Mouse (Mus musculus): Measurements from ENCODE around the gene Rgs8. TPM values are rescaled to one million over a fixed set of nuclear protein-coding genes. Genes with fewer than 3 reads are reported as not detected.

The Rgs8 gene
- total RNA-seq, 4 experiments from 2014 or later, result 67.8 to 86.0 (median 75.7) TPM

- no peak for DNase-seq (ENCODE audit: low spot score in 2 of 2)
Observed at GRCm38 (mm10) chr1:153704174-153704573, 51.3 kb downstream of the Rgs8 start.

DNA sequence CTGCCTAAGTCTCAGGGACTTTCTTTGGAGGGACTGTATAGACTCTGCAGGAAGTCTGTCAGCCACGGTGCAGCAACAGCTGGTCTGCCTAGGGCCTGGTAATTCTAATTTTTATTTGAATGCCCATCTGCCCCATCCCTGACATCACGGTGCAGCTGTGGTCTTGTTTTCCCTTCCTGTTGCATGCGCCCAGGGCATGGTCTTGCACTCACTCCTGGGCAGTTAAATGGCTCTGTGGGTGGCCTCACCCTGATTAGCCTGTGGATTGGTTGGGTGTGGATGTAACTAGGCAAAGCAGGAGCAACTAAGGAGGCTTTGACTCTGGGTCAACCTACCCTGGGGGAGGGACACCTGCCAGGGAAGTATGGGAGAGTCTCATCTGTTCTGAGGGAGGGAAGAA is 52.2 kb downstream of the Rgs8 start:
- no peak for DNase-seq (ENCODE audit: low spot score in 2 of 2)

DNA sequence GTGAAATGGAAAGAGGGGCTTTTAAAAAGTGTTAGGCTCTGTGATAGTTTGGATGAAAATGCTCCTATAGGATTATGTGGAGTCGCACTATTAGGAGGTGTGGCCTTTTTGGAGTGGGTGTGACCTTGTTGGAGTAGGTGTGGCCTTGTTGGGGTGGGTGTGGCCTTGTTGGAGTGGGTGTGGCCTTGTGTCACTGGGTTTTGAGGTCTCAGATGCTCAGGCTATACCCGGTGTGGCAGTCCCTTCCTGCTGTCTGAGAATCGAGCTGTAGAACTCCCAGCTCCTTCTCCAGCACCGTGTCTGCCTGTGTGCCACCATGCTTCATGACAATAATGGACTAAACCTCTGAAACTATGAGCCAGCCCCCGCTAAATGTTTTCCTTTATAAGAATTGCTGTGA is 55.8 kb downstream of the Rgs8 start:
- DNase-seq (ENCODE audit: low spot score in 2 of 2), result no peak

DNA sequence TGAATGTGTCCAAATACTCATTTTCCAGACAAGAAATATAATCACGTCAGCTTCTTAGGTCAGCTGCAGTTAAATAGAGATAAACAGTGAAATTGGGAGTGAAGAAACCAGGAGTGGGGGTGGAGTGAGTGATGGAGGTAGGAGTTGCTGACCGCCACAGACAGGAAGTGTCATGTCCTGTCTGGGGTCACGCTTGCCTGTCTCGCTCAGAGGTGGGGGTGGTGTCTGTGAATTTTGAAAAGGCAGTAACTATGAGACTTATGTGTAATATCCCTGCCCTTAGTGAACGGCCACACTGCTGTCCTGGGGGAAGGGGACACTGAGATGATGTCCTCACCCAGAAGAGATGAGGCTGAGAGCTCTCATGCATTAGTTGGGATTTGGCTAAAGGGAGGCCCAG is 56.6 kb downstream of the Rgs8 start:
- DNase-seq (ENCODE audit: low spot score in 2 of 2), result no peak

- no peak for DNase-seq (ENCODE audit: low spot score in 2 of 2)
Observed at GRCm38 (mm10) chr1:153711544-153712262, 58.9 kb downstream of the Rgs8 start.

GRCm38 (mm10) chr1:153712633-153713032 is 59.8 kb downstream of the Rgs8 start:
- DNase-seq (ENCODE audit: low spot score in 2 of 2), result no peak

GRCm38 (mm10) chr1:153717990-153718389 is 65.2 kb downstream of the Rgs8 start:
- no peak for DNase-seq (ENCODE audit: low spot score in 2 of 2)

- DNase-seq (ENCODE audit: low spot score in 2 of 2), result no peak
Observed at GRCm38 (mm10) chr1:153720935-153721334, 68.1 kb downstream of the Rgs8 start.

DNA sequence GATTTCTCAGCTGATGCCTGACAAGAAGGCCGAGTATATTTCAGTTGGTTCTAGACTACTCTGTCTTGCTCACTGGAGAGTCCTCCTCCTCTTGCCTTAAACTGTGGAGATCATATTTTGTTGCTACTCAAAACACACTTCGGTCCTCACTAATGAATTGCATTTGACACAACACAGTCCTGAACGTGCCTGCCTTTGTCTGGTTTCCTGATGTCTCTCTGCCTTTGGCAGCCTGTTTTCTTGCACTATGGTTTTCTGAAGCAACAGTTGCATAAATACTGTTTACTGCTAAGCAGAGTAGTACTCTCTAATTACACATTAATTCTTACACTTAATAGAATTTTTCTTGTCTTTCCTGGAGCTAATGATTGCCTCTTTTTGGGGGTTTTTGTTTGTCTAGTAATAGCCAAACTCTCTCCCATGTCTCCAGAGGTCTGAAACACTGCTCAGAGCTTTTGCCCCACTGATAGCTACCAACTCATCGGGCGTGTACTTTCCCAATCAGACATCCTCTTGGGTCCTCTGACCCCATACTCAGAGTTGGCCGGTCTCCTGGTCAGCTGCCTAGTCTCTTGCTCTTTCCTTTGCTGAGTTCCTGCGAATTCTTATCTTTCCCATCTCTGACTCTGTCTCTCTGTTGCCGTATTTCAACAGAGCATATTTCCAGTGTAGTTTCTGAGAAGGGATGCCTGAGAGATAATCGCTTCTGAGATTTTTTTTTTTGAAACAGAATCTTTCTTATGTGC is 68.9 kb downstream of the Rgs8 start:
- no peak for DNase-seq (ENCODE audit: low spot score in 2 of 2)

- DNase-seq (ENCODE audit: low spot score in 2 of 2), result no peak
Observed at GRCm38 (mm10) chr1:153723426-153723825, 70.6 kb downstream of the Rgs8 start.

DNA sequence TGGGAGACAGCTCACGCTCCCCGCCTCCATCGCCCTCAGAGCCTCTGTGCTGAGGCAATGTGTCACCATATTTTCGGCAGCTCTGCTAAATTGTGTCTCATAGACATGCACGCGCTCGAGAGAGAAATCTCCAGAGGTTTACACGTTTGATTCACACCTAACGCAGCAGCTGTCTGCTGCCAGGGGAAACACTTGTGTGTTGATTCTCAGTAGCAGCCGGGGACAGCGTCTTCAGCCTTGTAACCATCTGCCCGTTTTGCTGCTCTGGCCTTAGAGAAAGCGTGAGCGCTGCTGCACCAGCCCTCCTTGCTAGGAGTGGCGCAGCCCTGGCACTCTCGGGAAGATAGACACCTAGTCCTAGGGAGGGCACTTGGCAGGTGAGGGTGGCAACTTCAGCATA is 73.8 kb downstream of the Rgs8 start:
- DNase-seq (ENCODE audit: low spot score in 2 of 2), result no peak

DNA sequence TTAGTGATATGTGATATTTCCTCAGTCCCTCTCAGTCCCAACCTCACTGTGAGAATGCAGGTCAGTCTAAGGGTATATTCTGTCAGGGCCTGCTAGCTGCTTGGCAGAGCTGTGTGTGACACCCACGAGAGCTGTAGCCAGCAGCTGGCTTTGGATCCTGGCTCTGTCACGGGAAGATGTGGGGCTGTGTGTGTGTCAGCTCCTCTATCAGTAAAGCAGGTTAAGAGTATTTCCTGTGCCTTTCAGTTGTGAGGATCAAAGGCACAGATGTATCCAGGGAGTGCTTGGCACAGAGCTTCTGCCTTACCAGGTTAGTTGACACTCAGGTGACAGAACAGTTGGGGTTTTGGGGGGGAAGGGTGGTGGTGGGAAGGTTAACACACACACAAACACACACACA is 77.0 kb downstream of the Rgs8 start:
- no peak for DNase-seq (ENCODE audit: low spot score in 2 of 2)

DNA sequence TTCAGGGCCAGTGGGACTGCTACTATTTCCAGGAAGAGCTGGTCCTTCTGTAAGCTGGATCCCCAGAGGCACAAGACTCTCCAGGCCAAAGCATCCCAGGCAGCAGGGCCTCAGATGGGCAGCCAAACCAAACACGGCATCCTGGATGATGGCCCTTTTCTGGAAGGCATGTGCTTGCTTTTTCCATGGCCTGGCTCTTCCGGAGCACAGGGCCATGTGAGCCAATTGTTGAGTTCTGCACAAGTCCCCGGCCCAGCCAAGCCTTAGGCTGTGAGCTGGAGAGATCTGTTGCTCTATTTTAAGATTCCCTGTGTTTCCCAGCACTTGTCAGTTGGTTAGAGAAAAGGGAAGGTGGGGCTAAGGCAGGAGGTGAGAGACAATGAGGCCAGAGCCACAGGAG is 77.8 kb downstream of the Rgs8 start:
- no peak for DNase-seq (ENCODE audit: low spot score in 2 of 2)

GRCm38 (mm10) chr1:153733181-153733580 is 80.4 kb downstream of the Rgs8 start:
- DNase-seq (ENCODE audit: low spot score in 2 of 2), result no peak

DNA sequence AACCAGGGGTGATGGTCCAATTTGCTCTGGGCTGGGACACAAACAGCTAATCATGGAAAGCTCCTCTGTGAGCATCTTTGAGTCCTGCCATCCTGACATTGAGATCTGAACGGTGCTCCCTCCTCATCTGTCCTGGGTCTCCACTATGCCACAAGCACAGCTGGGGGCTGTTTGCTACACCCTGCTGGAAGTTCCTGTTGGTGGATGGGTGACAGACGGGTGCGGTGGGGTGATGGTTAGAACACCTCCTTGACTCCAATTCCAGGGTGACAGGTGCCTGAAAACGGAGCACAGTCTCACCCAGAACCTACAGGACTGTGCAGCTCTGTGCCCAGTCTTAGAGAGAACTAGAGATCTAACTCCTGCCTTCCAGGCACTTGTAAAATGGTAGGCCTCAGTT is 82.0 kb downstream of the Rgs8 start:
- DNase-seq (ENCODE audit: low spot score in 2 of 2), result no peak

DNA sequence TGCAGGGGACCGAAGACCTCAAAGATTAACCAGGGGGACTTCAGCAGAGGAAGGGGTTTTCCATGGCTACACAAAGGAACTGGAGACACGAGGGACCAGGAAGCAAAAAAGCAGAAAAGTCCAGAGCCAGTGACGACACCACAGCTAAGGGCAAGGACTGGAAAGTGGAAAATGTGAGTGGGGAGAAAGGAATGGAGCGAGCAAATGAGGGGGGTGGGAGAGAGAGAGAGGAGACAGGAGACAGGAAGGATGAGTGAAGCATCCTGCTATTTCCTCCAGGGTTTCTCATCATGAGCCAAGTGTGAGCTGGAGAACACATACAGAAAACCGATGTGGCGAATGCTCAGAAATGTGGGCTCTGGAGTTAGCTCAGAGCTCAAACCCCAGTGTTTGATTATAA is 83.3 kb downstream of the Rgs8 start:
- DNase-seq (ENCODE audit: low spot score in 2 of 2), result no peak

- no peak for DNase-seq (ENCODE audit: low spot score in 2 of 2)
Observed at GRCm38 (mm10) chr1:153737101-153738085, 84.6 kb downstream of the Rgs8 start.

DNA sequence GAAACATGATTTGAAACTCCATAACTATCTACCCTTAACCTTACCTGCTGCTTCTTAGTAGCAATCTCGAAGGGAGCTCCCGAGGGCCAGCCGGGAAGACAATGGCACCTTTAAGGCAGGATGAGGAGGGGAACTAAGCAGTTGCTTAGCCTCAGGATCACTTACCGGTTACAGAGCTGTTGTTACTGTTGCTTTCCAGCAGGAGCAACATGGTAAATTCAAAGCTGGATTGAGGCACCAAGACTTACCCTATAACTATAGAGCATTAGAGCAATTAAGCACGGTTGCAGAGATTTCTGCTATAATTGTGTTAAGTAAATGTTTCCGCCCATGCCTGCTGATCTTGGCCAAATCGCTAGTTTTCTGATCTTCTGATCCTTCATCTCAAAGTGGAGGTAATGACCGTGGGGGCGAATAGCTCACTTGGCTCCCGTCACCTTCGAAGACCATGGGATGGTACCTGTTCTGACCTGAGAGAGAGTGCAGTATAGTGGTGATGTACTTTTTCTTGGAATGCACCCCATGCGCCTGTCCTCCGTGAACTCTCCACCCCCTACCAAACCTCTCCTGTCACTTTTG is 86.7 kb downstream of the Rgs8 start:
- no peak for DNase-seq (ENCODE audit: low spot score in 2 of 2)

DNA sequence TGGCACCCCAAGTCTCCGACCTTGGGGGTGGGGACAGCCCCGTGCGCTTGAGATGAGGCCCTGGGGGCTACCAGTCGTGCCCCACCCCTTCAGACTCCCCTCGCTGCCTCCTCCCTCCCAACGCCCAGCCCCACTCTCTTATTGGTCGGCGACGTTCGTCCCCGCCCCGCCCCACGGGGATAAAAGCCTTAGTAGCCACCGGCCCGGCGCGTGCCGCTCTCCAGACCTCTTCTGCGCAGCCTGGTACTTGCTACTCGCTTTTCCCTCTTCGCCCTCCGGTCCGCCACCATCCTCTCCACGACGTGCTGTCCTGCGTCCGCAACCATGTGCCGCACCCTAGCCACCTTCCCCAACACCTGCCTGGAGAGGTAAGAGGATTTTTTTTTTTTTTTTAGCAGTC is 87.3 kb downstream of the Rgs8 start, which contains the start of gene Rgs16:
Gene Rgs16, plus strand, starts transcription at position 205 of the 400 bp plus-strand sequence.
- no peak for DNase-seq (ENCODE audit: low spot score in 2 of 2)

GRCm38 (mm10) chr1:153740775-153741400 is 88.1 kb downstream of the Rgs8 start:
- DNase-seq (ENCODE audit: low spot score in 2 of 2), result no peak

All from left cerebral cortex, adult 8-10 months (tissue).